Mouse (Mus musculus): ENCODE measurements around the gene Psmg4.

GRCm38 (mm10) chr13:34218776-34219175, 56.0 kb downstream of the Psmg4 start:
- TF ChIP-seq CTCF (IDR thresholded peaks at IDR 0.05; ENCODE audit: low read depth, low read length) (no peak), POLR2A (IDR thresholded peaks at IDR 0.05; ENCODE audit: insufficient read depth, low read length) (no peak), EP300 (IDR thresholded peaks at IDR 0.05; ENCODE audit: insufficient read depth, low read depth, low read length) (no peak)

All from ES-Bruce4 (cell line).